Mouse (Mus musculus) limb, embryonic 14.5 days (tissue): ENCODE results near the gene Hs3st4. TPM values are rescaled to one million over a fixed set of nuclear protein-coding genes. Genes with fewer than 3 reads are reported as not detected.

Source experiments
- ATAC-seq: fragments of 200-750 bp; cut with Nextera tagmentation; 2 replicates; pipeline ENCODE4 v1.8.0; 2017; ENCODE audit warnings: low read depth, moderate number of reproducible peaks, moderate TSS enrichment; ENCODE audit not compliant: low FRiP score
- DNase-seq: peaks from one replicate; pipeline ENCODE4 v3.0.0-alpha.2; 2015; ENCODE audit warnings: low spot score
- H3K27ac ChIP-seq: fragments of 300-500 bp; sonication (generic); replicated peaks from 2 replicates; pipeline ENCODE4 v1.5.1; 2014; ENCODE audit warnings: low read depth, mild to moderate bottlenecking, low read length, moderate library complexity, mixed read lengths
- H3K27me3 ChIP-seq: fragments of 300-500 bp; sonication (generic); 2 replicates; pipeline ENCODE4 v1.6.1; 2014; ENCODE audit warnings: low read length, mixed read lengths; ENCODE audit not compliant: control insufficient read depth, insufficient read depth
- H3K36me3 ChIP-seq: fragments of 300-500 bp; sonication (generic); 2 replicates; pipeline ENCODE4 v1.6.1; 2014; ENCODE audit warnings: mild to moderate bottlenecking, low read length, moderate library complexity, mixed read lengths; ENCODE audit not compliant: control insufficient read depth, insufficient read depth
- H3K4me1 ChIP-seq: fragments of 300-500 bp; sonication (generic); 2 replicates; pipeline ENCODE4 v1.6.1; 2014; ENCODE audit warnings: antibody characterized with exemption, low read length, mixed read lengths; ENCODE audit not compliant: control insufficient read depth, insufficient read depth
- H3K4me2 ChIP-seq: fragments of 300-500 bp; sonication (generic); replicated peaks from 2 replicates; pipeline ENCODE4 v1.6.1; 2014; ENCODE audit warnings: low read depth, mild to moderate bottlenecking, low read length, moderate library complexity; ENCODE audit not compliant: severe bottlenecking
- H3K4me3 ChIP-seq: fragments of 300-500 bp; sonication (generic); replicated peaks from 2 replicates; pipeline ENCODE4 v1.5.1; 2014; ENCODE audit warnings: low read length
- H3K9ac ChIP-seq: fragments of 300-500 bp; sonication (generic); 2 replicates; pipeline ENCODE4 v1.6.1; 2014; ENCODE audit warnings: mild to moderate bottlenecking, low read depth, low read length, moderate library complexity; ENCODE audit not compliant: severe bottlenecking
- H3K9me3 ChIP-seq: fragments of 300-500 bp; sonication (generic); 2 replicates; pipeline ENCODE4 v1.6.1; 2016; ENCODE audit warnings: low read length; ENCODE audit not compliant: control insufficient read depth
- POLR2A ChIP-seq: fragments of 200-500 bp; IDR thresholded peaks from 2 replicates; pipeline ENCODE4 v1.8.0; 2012; ENCODE audit warnings: inconsistent platforms, mild to moderate bottlenecking, moderate library complexity, borderline replicate concordance; ENCODE audit not compliant: insufficient read depth, insufficient read length; ENCODE audit errors: extremely low read depth
- WGBS: fragments of 180-500 bp; shearing (Covaris S2); extraction: QIAGEN DNeasy Blood & Tissue Kit; methylation state at CpG from one replicate; pipeline ENCODE4 v1.1.7; 2014; 5-methylcytosine and 5-hydroxymethylcytosine counted together
- polyA plus RNA-seq, 2 experiments: library from polyadenylated mRNA; depleted of rRNA in 1 of 2; stranded (reverse) in 1 of 2; unstranded in 1 of 2; fragments of >200 nt; fragmentation: Nextera tagmentation in 1 of 2; extraction: Ambion mirVana in 1 of 2; gene quantifications; 2 replicates each; pipeline versions ENCODE4 v1.2.1 to v1.2.3; 2012 to 2014

Gene Hs3st4
- polyA plus RNA-seq, 2 experiments, result 0.56 to 0.77 TPM

DNA sequence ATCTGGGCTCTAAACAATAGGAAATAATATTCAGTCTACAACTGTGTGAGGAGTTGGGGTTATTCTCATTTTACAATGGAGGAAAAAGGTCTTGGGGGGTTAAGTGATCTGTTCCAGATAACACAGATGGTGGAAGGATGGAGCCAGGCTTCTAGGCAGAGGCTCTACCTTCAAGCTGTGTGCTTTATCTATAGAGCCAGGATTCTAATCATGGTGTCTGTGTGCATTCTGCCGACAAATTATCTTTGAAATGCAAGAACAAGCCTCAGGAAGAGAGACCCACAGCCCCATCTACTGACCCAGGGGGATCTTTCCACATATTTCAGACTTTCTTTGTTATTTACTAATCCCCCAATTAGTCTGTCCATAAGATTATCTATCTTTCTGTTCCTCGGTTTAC lies 187.3 kb downstream of the Hs3st4 start:
- 84% methylated on average over 2 of the region's 2 CpGs for WGBS
- no peaks in the 10 kb centered on the region for H3K9me3 ChIP-seq
- H3K9ac ChIP-seq, result no peak overlapping the region
- no peaks in the 10 kb centered on the region for H3K27me3 ChIP-seq
- no peak overlapping the region for H3K4me3 ChIP-seq
- H3K27ac ChIP-seq, result no peak overlapping the region
- no peak for TF ChIP-seq POLR2A
- H3K36me3 ChIP-seq, result no peaks in the 10 kb centered on the region
- ATAC-seq (no peak), DNase-seq (no peak)
- H3K4me2 ChIP-seq, result no peak overlapping the region
- no peaks in the 10 kb centered on the region for H3K4me1 ChIP-seq

DNA sequence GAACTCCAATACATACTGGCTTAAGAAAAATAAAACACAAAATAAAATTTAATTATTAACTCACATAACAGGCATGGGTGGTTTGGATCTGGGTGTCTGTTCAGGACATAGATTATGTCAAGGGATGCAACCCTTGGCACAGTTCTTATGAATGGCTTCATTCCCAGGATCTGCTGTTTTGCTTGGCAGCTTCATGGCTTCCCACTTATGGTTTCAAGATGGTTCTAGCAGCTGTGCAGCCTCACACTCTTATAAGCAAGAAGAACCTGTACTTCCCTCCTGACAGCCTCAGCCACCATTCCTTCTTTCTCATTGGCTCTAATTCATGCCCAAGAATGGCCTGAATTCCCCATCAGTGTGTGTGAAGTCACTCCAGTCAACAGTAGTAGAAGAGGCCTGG lies 189.3 kb downstream of the Hs3st4 start:
- H3K9ac ChIP-seq, result no peak overlapping the region
- no peaks in the 10 kb centered on the region for H3K9me3 ChIP-seq
- no peak for ATAC-seq
- no peak overlapping the region for H3K4me3 ChIP-seq
- no peak overlapping the region for H3K4me2 ChIP-seq
- H3K4me1 ChIP-seq, result no peaks in the 10 kb centered on the region
- H3K36me3 ChIP-seq, result no peaks in the 10 kb centered on the region
- peak; percentile 5 for DNase-seq
- no peak overlapping the region for H3K27ac ChIP-seq
- no peak for TF ChIP-seq POLR2A
- no peaks in the 10 kb centered on the region for H3K27me3 ChIP-seq

DNA sequence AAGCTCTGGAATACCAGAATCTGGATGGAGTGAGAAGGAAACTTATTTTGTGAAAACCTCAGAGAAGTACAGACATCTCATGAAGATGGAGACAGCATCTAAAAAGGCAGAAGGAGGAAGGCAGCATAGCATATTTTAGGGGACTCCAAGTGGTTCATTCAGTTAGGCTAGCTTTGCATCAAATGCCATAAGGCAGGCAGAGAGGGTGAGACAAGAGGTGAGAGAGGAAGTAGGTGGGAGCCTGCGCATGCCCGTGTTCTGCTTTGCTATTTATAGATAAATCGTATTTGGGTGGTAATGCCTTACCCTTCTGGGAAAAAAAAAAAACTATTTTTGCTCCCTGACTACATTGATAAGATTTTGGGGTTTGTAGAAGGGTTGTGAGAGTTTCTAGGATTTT lies 198.3 kb downstream of the Hs3st4 start:
- 90% methylated on average over 3 of the region's 3 CpGs for WGBS
- no peak overlapping the region for H3K4me2 ChIP-seq
- no peak for TF ChIP-seq POLR2A
- no peak overlapping the region for H3K27ac ChIP-seq
- H3K4me3 ChIP-seq, result no peak overlapping the region
- no peaks in the 10 kb centered on the region for H3K36me3 ChIP-seq
- H3K4me1 ChIP-seq, result no peaks in the 10 kb centered on the region
- DNase-seq (no peak), ATAC-seq (no peak)
- H3K27me3 ChIP-seq, result no peaks in the 10 kb centered on the region
- H3K9ac ChIP-seq, result no peak overlapping the region
- no peaks in the 10 kb centered on the region for H3K9me3 ChIP-seq

DNA sequence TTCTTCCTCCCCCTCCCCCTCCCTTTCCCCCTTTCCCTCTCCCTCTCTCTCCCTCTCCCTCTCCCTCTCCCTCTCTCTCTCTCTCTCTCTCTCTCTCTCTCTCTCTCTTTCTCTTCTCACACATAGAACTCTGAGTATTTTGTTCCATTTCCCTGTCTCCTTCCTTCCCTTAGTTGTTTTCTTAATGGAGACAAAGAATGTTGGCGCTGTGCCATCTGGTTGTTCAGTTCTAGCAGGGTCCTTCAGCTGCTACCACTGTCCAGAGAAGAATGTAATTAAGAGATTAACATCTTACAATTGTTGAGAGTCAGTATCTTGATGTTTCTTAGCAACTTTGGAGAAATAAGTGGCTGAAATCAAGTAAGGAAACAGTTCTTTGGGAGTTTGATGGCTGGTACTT lies 202.0 kb downstream of the Hs3st4 start:
- no peak overlapping the region for H3K4me3 ChIP-seq
- no peak overlapping the region for H3K4me2 ChIP-seq
- 74% methylated on average over 1 of the region's 1 CpGs for WGBS
- TF ChIP-seq POLR2A, result no peak
- no peak overlapping the region for H3K9ac ChIP-seq
- H3K27me3 ChIP-seq, result no peaks in the 10 kb centered on the region
- no peaks in the 10 kb centered on the region for H3K36me3 ChIP-seq
- DNase-seq, result peak; percentile 17
- H3K4me1 ChIP-seq, result no peaks in the 10 kb centered on the region
- ATAC-seq, result no peak
- no peak overlapping the region for H3K27ac ChIP-seq
- no peaks in the 10 kb centered on the region for H3K9me3 ChIP-seq

GRCm38 (mm10) chr7:124198811-124199570 lies 216.3 kb downstream of the Hs3st4 start:
- no peak overlapping the region for H3K27ac ChIP-seq
- no peaks in the 10 kb centered on the region for H3K4me1 ChIP-seq
- no peak for TF ChIP-seq POLR2A
- no peaks in the 10 kb centered on the region for H3K36me3 ChIP-seq
- H3K9me3 ChIP-seq, result no peaks in the 10 kb centered on the region
- H3K27me3 ChIP-seq, result no peaks in the 10 kb centered on the region
- 56% methylated on average over 6 of the region's 6 CpGs for WGBS
- H3K4me3 ChIP-seq, result no peak overlapping the region
- H3K9ac ChIP-seq, result no peak overlapping the region
- ATAC-seq (no peak), DNase-seq (peak; percentile 91)
- H3K4me2 ChIP-seq, result no peak overlapping the region
